ENCODE assay signal across 9 mouse cellular contexts in the genomic region with DNA sequence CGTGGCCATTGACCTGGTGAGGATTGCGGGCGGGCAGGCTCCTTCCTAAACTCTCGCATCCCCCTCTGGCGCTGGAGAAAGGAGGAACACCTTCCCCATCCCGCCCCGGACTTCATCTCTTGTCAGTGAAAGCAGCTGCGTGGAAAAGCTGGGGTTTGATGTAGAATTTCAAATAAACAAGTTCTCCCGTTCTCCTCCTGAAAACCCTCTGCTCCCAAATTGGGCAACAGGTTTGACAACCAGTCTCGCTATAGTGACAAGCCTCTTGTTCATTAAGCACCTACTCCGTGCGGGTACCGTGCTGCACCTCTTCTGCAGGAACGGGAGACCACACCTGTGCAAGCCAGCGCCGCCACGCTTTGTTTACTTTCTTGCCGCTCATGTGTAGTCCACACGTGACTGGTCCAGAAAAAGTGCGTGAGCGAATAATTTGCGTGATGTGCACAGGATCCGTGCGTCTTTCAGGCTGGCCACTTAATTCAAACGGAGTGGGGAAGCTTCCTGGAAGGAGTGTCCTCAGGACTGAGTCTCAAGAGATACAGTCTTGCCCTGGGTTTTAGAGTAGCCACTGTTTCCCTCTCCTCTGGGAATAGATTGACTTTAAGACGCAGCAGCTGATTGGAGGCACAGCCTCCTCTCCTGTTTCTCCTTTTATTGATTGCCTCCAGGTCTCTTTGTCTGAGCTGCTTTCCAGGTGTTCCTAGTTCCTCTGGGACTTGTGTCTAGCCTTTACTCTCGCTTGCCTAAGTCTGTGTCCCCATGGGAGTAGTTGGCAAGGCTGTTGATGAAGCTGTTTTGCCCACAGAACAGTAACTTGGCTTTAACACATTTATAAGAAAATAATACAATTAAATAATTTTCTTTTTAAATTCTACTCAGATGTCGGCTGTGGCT. TPM values are rescaled to one million over a fixed set of nuclear protein-coding genes. Genes with fewer than 3 reads are reported as not detected.
DNase-seq lines count a peak whose midpoint lies in the region; ATAC-seq and TF ChIP-seq lines count a peak whose summit lies in the region.
"Had no signal": no experiment of that assay in that cellular context is flagged by ENCODE, and none has a peak within 500 bp of the region (broad histone marks: within the 10 kb centered on the region; RNA-seq: fewer than 3 reads in every experiment).

No protein-coding gene starts in this region.

- peaks cover 41% of the 10 kb centered on the region for H3K27me3 ChIP-seq in heart, embryonic 13.5 days (replicated peaks)
- peaks cover 19% of the 10 kb centered on the region; the same call in 1 of the 2 replicates for H3K27me3 ChIP-seq in forebrain, postnatal 0 days (ENCODE audit: insufficient read depth, low read length)
- peaks cover 27% of the 10 kb centered on the region for H3K27me3 ChIP-seq in lung, embryonic 16.5 days (ENCODE audit: control insufficient read depth, insufficient read depth, low read depth, low read length)
- H3K27me3 ChIP-seq in stomach, postnatal 0 days (ENCODE audit: control insufficient read depth, insufficient read depth, low read length) = peaks cover 3% of the 10 kb centered on the region; the same call in 1 of the 2 replicates

- TF ChIP-seq CTCF in forebrain, postnatal 0 days (IDR thresholded peaks at IDR 0.05; ENCODE audit: low read depth) = no peak
- TF ChIP-seq CTCF in stomach, postnatal 0 days (IDR thresholded peaks at IDR 0.05; ENCODE audit: low read depth) = no peak

- ATAC-seq in heart, embryonic 13.5 days (ENCODE audit: extremely low read depth, insufficient number of reproducible peaks, low FRiP score, low TSS enrichment) = no peak
- 0 out of 2 replicates have a peak, but pooled peaks have one; percentile 25 for ATAC-seq in forebrain, postnatal 0 days
- peak; percentile 55; the same call in 1 of the 2 replicates for ATAC-seq in lung, embryonic 16.5 days (ENCODE audit: low read depth)
- peak; percentile 80; the same call in 1 of the 2 replicates for ATAC-seq in stomach, postnatal 0 days (ENCODE audit: low FRiP score, low TSS enrichment)

- no peaks in the 10 kb centered on the region for H3K9me3 ChIP-seq in heart, embryonic 13.5 days
- no peaks in the 10 kb centered on the region for H3K9me3 ChIP-seq in forebrain, postnatal 0 days (ENCODE audit: low read length)
- H3K9me3 ChIP-seq in lung, embryonic 16.5 days (ENCODE audit: control insufficient read depth, low read length) = no peaks in the 10 kb centered on the region
- H3K9me3 ChIP-seq in stomach, postnatal 0 days (ENCODE audit: control insufficient read depth, low read length) = no peaks in the 10 kb centered on the region

- no peak overlapping the region for H3K27ac ChIP-seq in heart, embryonic 13.5 days (replicated peaks)
- no peak overlapping the region for H3K27ac ChIP-seq in forebrain, postnatal 0 days (ENCODE audit: low read depth, low read length)
- H3K27ac ChIP-seq in lung, embryonic 16.5 days (ENCODE audit: low read length) = no peak overlapping the region
- H3K27ac ChIP-seq in stomach, postnatal 0 days (replicated peaks) = no peak overlapping the region

- TF ChIP-seq EP300 in stomach, postnatal 0 days (optimal IDR thresholded peaks at IDR 0.05) = no peak

- DNase-seq in heart, postnatal 10 days = no peak
- peak; percentile 14 for DNase-seq in adipocyte (ENCODE audit: low spot score)
- DNase-seq in forebrain, postnatal 0 days = peak; percentile 16
- peak; percentile 67 for DNase-seq in stomach, postnatal 0 days (ENCODE audit: low spot score)
- no peak for DNase-seq in urinary bladder, adult 2 months (ENCODE audit: low spot score)
- DNase-seq in adrenal gland, postnatal 4 days (ENCODE audit: low spot score in 2 of 2) = no peak

- WGBS in heart, embryonic 13.5 days = 7% methylated on average over 28 of the region's 28 CpGs
- WGBS in forebrain, postnatal 0 days = 6% methylated on average over 28 of the region's 28 CpGs
- 5% methylated on average over 28 of the region's 28 CpGs for WGBS in lung, embryonic 16.5 days
- 6% methylated on average over 28 of the region's 28 CpGs for WGBS in stomach, postnatal 0 days

- peak overlapping the region; percentile 59 for H3K4me3 ChIP-seq in heart, embryonic 13.5 days
- H3K4me3 ChIP-seq in forebrain, postnatal 0 days (ENCODE audit: low read depth, low read length) = peak overlapping the region; percentile 46
- H3K4me3 ChIP-seq in lung, embryonic 16.5 days (ENCODE audit: low read length) = peak overlapping the region; percentile 62
- H3K4me3 ChIP-seq in stomach, postnatal 0 days (ENCODE audit: low read depth, low read length) = peak overlapping the region; percentile 58

- H3K9ac ChIP-seq in heart, embryonic 13.5 days = peak overlapping the region; percentile 69
- peak overlapping the region; percentile 39 for H3K9ac ChIP-seq in forebrain, postnatal 0 days
- peak overlapping the region; percentile 63 for H3K9ac ChIP-seq in lung, embryonic 16.5 days (ENCODE audit: low read length)
- peak overlapping the region; percentile 43; the same call in 1 of the 2 replicates for H3K9ac ChIP-seq in stomach, postnatal 0 days (ENCODE audit: low read length)

- no peaks in the 10 kb centered on the region for H3K36me3 ChIP-seq in heart, embryonic 13.5 days
- H3K36me3 ChIP-seq in forebrain, postnatal 0 days (ENCODE audit: insufficient read depth) = no peaks in the 10 kb centered on the region
- H3K36me3 ChIP-seq in lung, embryonic 16.5 days (ENCODE audit: control insufficient read depth, insufficient read depth, low read length) = no peaks in the 10 kb centered on the region
- no peaks in the 10 kb centered on the region for H3K36me3 ChIP-seq in stomach, postnatal 0 days (ENCODE audit: control insufficient read depth, insufficient read depth, low read length)

- peak overlapping the region; percentile 99 for H3K4me2 ChIP-seq in heart, embryonic 13.5 days
- H3K4me2 ChIP-seq in forebrain, postnatal 0 days (ENCODE audit: low read depth) = peak overlapping the region; percentile 92
- peak overlapping the region; percentile 98 for H3K4me2 ChIP-seq in lung, embryonic 16.5 days (ENCODE audit: low read depth, low read length)
- H3K4me2 ChIP-seq in stomach, postnatal 0 days (replicated peaks; ENCODE audit: low read depth) = peak overlapping the region; percentile 94

- H3K4me1 ChIP-seq in heart, embryonic 13.5 days = peaks cover 16% of the 10 kb centered on the region
- peaks cover 8% of the 10 kb centered on the region; the same call in 1 of the 2 replicates for H3K4me1 ChIP-seq in forebrain, postnatal 0 days (ENCODE audit: insufficient read depth)
- H3K4me1 ChIP-seq in lung, embryonic 16.5 days (replicated peaks; ENCODE audit: control insufficient read depth, insufficient read depth, low read length) = peaks cover 11% of the 10 kb centered on the region; the same call in 1 of the 2 replicates
- 0 out of 2 replicates have a peak, but pooled peaks cover 2% of the 10 kb centered on the region for H3K4me1 ChIP-seq in stomach, postnatal 0 days (replicated peaks; ENCODE audit: control insufficient read depth, insufficient read depth)

- intact Hi-C loops in heart, postnatal 10 days (cut with DNase I) = loop anchor here (5.0 kb wide), 1 partner anchor 45 kb away; no protein-coding TSS in a partner anchor

RNA-seq across cellular contexts. Expression of a gene that starts 0.9 kb away (rescaled TPM):
- polyA plus RNA-seq in heart, embryonic 13.5 days (2015; fragmentation: Nextera tagmentation; extraction: Ambion mirVana) = 0.10 TPM in 1 of 2 replicates, not detected in the other
- not detected for total RNA-seq in heart, postnatal 10 days (2021)
- total RNA-seq in forebrain, postnatal 0 days (2014; rRNA removed) = 0.62 and 0.90 TPM in 2 replicates
- 0.21 and 0.31 TPM in 2 replicates for polyA plus RNA-seq in forebrain, postnatal 0 days (2015; fragmentation: Nextera tagmentation; extraction: Ambion mirVana)
- polyA plus RNA-seq in lung, embryonic 16.5 days (2015; fragmentation: Nextera tagmentation; extraction: Ambion mirVana) = 0.30 and 0.38 TPM in 2 replicates
- 1.2 and 1.5 TPM in 2 replicates for polyA plus RNA-seq in stomach, postnatal 0 days (2015; fragmentation: Nextera tagmentation; extraction: Ambion mirVana)
- 0.03 and 0.19 TPM in 2 replicates for polyA plus RNA-seq in urinary bladder, adult 2 months (2012; rRNA removed)
- total RNA-seq in adrenal gland, postnatal 4 days (2021) = under 1 TPM in 1 of 2 experiments, not detected in 1; 0.14 TPM
- total RNA-seq: neutrophil, adult 5-6 weeks had no signal

RNA-seq across cellular contexts. Expression of a gene that starts 16.2 kb away (rescaled TPM):
- 25.9 and 27.9 TPM in 2 replicates for polyA plus RNA-seq in heart, embryonic 13.5 days (2015; fragmentation: Nextera tagmentation; extraction: Ambion mirVana)
- 10 to 100 TPM; 31.7 to 33.8 TPM for total RNA-seq in heart, postnatal 10 days (2021)
- total RNA-seq in forebrain, postnatal 0 days (2014; rRNA removed) = 75.1 and 92.7 TPM in 2 replicates
- polyA plus RNA-seq in forebrain, postnatal 0 days (2015; fragmentation: Nextera tagmentation; extraction: Ambion mirVana) = 23.5 and 28.1 TPM in 2 replicates
- 35.4 and 42.8 TPM in 2 replicates for polyA plus RNA-seq in lung, embryonic 16.5 days (2015; fragmentation: Nextera tagmentation; extraction: Ambion mirVana)
- polyA plus RNA-seq in stomach, postnatal 0 days (2015; fragmentation: Nextera tagmentation; extraction: Ambion mirVana) = 24.5 and 24.8 TPM in 2 replicates
- polyA plus RNA-seq in urinary bladder, adult 2 months (2012; rRNA removed) = 40.7 and 46.5 TPM in 2 replicates
- total RNA-seq in adrenal gland, postnatal 4 days (2021) = 10 to 100 TPM; 66.1 to 69.0 TPM

RNA-seq across cellular contexts. Expression of a gene that starts 55.7 kb away (rescaled TPM):
- polyA plus RNA-seq in heart, embryonic 13.5 days (2015; fragmentation: Nextera tagmentation; extraction: Ambion mirVana) = 20.6 and 21.8 TPM in 2 replicates
- 10 to 100 TPM; 17.3 to 19.5 TPM for total RNA-seq in heart, postnatal 10 days (2021)
- total RNA-seq in forebrain, postnatal 0 days (2014; rRNA removed) = 30.9 and 34.2 TPM in 2 replicates
- polyA plus RNA-seq in forebrain, postnatal 0 days (2015; fragmentation: Nextera tagmentation; extraction: Ambion mirVana) = 17.5 and 23.7 TPM in 2 replicates
- polyA plus RNA-seq in lung, embryonic 16.5 days (2015; fragmentation: Nextera tagmentation; extraction: Ambion mirVana) = 37.0 and 39.2 TPM in 2 replicates
- 16.6 TPM in 2 replicates for polyA plus RNA-seq in stomach, postnatal 0 days (2015; fragmentation: Nextera tagmentation; extraction: Ambion mirVana)
- polyA plus RNA-seq in urinary bladder, adult 2 months (2012; rRNA removed) = 30.6 and 35.6 TPM in 2 replicates
- total RNA-seq in adrenal gland, postnatal 4 days (2021) = 10 to 100 TPM; 44.3 to 53.2 TPM

Comparison
In these comparisons a context has a peak if more than half of its experiments do, and no peak if none do; other contexts are left out.
1. DNase-seq: peak in adipocyte (single experiment), forebrain, postnatal 0 days (single experiment) and stomach, postnatal 0 days (single experiment); none in heart, postnatal 10 days (0 of 2), urinary bladder, adult 2 months (single experiment) and adrenal gland, postnatal 4 days (0 of 2).
2. Peak in every context shown above with its lines, with median percentiles within 50 percentile points of each other: H3K4me2 ChIP-seq, H3K4me3 ChIP-seq and H3K9ac ChIP-seq.